Mouse (Mus musculus) megakaryocyte-erythroid progenitor cell, adult 5 weeks (primary cell): ENCODE results near the gene Qtrt1. TPM values are rescaled to one million over a fixed set of nuclear protein-coding genes. Genes with fewer than 3 reads are reported as not detected.

Experiments used
- polyA plus RNA-seq: library from polyadenylated mRNA; stranded (reverse); fragments of >175 nt; gene quantifications from 2 replicates; pipeline ENCODE4 v1.2.3, GENCODE M21; 2012

Qtrt1 gene
- 51.4 and 64.1 TPM in 2 replicates for polyA plus RNA-seq

GRCm38 (mm10) chr9:21411669-21412550 lies at the start of gene Qtrt1:
Gene Qtrt1, plus strand, starts transcription at chr9:21411837.

GRCm38 (mm10) chr9:21367357-21368111 lies 44.1 kb upstream of the Qtrt1 start, which contains the start of gene Ilf3:
Gene Ilf3, plus strand, starts transcription at chr9:21367871.

DNA sequence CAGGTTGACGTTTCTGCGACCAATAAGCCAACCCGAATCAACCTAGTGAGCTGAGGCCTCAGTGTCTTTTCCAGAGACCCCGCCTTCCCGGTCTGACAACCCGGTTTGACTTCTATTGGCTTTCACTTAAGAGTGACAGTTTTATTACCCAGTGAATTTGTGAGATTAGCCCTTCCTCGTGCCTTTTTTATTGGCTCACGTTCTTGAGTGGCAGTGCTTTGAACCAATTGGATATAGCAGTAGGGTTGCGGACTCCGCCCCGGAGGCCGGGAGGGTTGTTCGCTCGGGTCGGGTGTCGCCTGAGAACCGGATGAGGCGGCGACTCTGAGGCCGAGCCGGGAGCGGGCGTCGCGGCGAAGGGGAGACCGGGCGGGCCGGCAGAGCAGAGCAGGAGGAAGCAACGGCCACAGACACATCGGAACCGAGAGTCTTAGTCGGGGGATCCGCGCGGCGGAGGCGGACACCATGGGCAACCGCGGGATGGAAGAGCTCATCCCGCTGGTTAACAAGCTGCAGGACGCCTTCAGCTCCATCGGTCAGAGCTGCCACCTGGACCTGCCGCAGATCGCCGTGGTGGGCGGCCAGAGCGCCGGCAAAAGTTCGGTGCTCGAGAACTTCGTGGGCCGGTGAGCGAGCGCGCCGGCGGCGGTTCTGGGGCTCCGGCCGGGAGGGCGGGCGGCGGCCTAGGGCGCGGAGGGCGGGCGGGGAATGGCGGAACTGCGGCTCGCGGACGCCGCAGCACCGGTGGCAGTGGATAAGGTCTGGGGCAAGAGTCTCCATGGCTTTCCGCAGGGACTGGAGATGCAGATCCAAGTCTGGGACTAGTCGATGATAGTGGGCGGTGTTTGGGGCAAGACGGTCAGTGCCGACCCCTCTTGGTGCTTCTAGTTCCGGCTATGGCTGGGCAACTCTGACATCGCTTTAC lies 13.3 kb downstream of the Qtrt1 start, which contains the start of gene Dnm2:
Gene Dnm2, plus strand, starts transcription at position 278 of the 925 bp plus-strand sequence.

Other genes with a start within 250 kb of the Qtrt1 start
- 15.4 and 17.1 TPM in 2 replicates for gene Pde4a, start 246.1 kb upstream of the Qtrt1 start, polyA plus RNA-seq
- 66.5 and 66.9 TPM in 2 replicates for gene Keap1, start 172.5 kb upstream of the Qtrt1 start, polyA plus RNA-seq
- gene S1pr5, start 163.4 kb upstream of the Qtrt1 start, polyA plus RNA-seq, result 0.24 and 0.41 TPM in 2 replicates
- gene Atg4d, start 146.5 kb upstream of the Qtrt1 start, polyA plus RNA-seq, result 21.4 and 22.7 TPM in 2 replicates
- gene Kri1, start 123.9 kb upstream of the Qtrt1 start, polyA plus RNA-seq, result 58.2 and 90.2 TPM in 2 replicates
- 45.6 and 52.9 TPM in 2 replicates for gene Cdkn2d, start 120.4 kb upstream of the Qtrt1 start, polyA plus RNA-seq
- gene Ap1m2, start 99.5 kb upstream of the Qtrt1 start, polyA plus RNA-seq, result 0.10 and 0.13 TPM in 2 replicates
- 121 and 136 TPM in 2 replicates for gene Slc44a2, start 91.1 kb upstream of the Qtrt1 start, polyA plus RNA-seq
- gene Ilf3, start 44.0 kb upstream of the Qtrt1 start, polyA plus RNA-seq, result 145 and 195 TPM in 2 replicates
- 450 and 507 TPM in 2 replicates for gene Dnm2, start 13.1 kb downstream of the Qtrt1 start, polyA plus RNA-seq
- 10.9 and 14.0 TPM in 2 replicates for gene Tmed1, start 98.4 kb downstream of the Qtrt1 start, polyA plus RNA-seq
- 15.6 and 49.8 TPM in 2 replicates for gene AB124611, start 114.3 kb downstream of the Qtrt1 start, polyA plus RNA-seq
- 143 TPM in 2 replicates for gene Carm1, start 135.1 kb downstream of the Qtrt1 start, polyA plus RNA-seq
- gene Timm29, start 180.9 kb downstream of the Qtrt1 start, polyA plus RNA-seq, result 23.6 and 24.1 TPM in 2 replicates
- 6.4 and 8.6 TPM in 2 replicates for gene Yipf2, start 181.0 kb downstream of the Qtrt1 start, polyA plus RNA-seq
- gene Smarca4, start 204.3 kb downstream of the Qtrt1 start, polyA plus RNA-seq, result 227 and 251 TPM in 2 replicates